8 mouse cellular contexts compared by ENCODE assay signal in genomic region chr4:133967138-133967865, GRCm38 (mm10). TPM values are rescaled to one million over a fixed set of nuclear protein-coding genes. Genes with fewer than 3 reads are reported as not detected.
A peak's percentile ranks its signal among the peaks of the same experiment; 100 is the strongest.
DNase-seq lines count a peak whose midpoint lies in the region; ATAC-seq and TF ChIP-seq lines count a peak whose summit lies in the region.

No protein-coding gene starts in this region.

- H3K4me3 ChIP-seq in cortical plate, adult 2 months (ENCODE audit: insufficient read depth, low read length): peak overlapping the region; percentile 59

- DNase-seq in adipocyte (ENCODE audit: low spot score): peak; percentile 96
- DNase-seq in gastrocnemius, adult 8-10 months (ENCODE audit: low spot score in 2 of 2): peak; percentile 97 to 99
- DNase-seq in induced T-regulatory cell, adult 2 months (ENCODE audit: low read depth): peak; percentile 98
- peak; percentile 91 to 97 for DNase-seq in left cerebral cortex, adult 8-10 months (ENCODE audit: low spot score in 2 of 2)
- peak; percentile 98 for DNase-seq in right cerebral cortex, adult 18-20 months
- DNase-seq in urinary bladder, adult 2 months (ENCODE audit: low spot score): peak; percentile 91

- peaks cover 2% of the 10 kb centered on the region; the same call in 1 of the 2 replicates for H3K4me1 ChIP-seq in cortical plate, adult 2 months (ENCODE audit: control insufficient read depth, insufficient read depth, low read length)

- peak; percentile 76 for ATAC-seq in megakaryocyte, adult 5-6 weeks (ENCODE audit: poor library complexity, severe bottlenecking)

- TF ChIP-seq CTCF in cortical plate, adult 2 months (IDR thresholded peaks at IDR 0.05; ENCODE audit: extremely low read depth, insufficient read depth, low read length): no peak

- H3K27ac ChIP-seq in cortical plate, adult 2 months (ENCODE audit: insufficient read depth, low read length): peak overlapping the region; percentile 97

- peak; percentile 72 for TF ChIP-seq POLR2A in cortical plate, adult 2 months (IDR thresholded peaks at IDR 0.05; ENCODE audit: extremely low read depth, insufficient read depth, low read length)

RNA-seq across cellular contexts. Expression of gene Hmgn2, which starts 1.1 kb away (rescaled TPM):
- polyA plus RNA-seq in cortical plate, adult 2 months (2012; rRNA removed): 158 TPM in 2 replicates
- 10 to 100 TPM; 28.5 to 36.6 (median 31.6) TPM for total RNA-seq in gastrocnemius, adult 8-10 months (2022)
- total RNA-seq in left cerebral cortex, adult 8-10 months (2022): 100 to 1,000 TPM; 115 to 129 (median 119) TPM
- total RNA-seq in megakaryocyte, adult 5-6 weeks (2015): 1,486 and 1,526 TPM in 2 replicates
- 700 and 725 TPM in 2 replicates for total RNA-seq in megakaryocyte, adult 5-6 weeks (2017)
- 131 and 148 TPM in 2 replicates for polyA plus RNA-seq in urinary bladder, adult 2 months (2012; rRNA removed)

RNA-seq across cellular contexts. Expression of gene Dhdds, which starts 33.4 kb away (rescaled TPM):
- polyA plus RNA-seq in cortical plate, adult 2 months (2012; rRNA removed): 66.2 and 68.2 TPM in 2 replicates
- 1 to 10 TPM; 8.0 to 9.1 (median 8.8) TPM for total RNA-seq in gastrocnemius, adult 8-10 months (2022)
- total RNA-seq in left cerebral cortex, adult 8-10 months (2022): 10 to 100 TPM; 63.6 to 73.6 (median 68.4) TPM
- 26.6 and 28.9 TPM in 2 replicates for total RNA-seq in megakaryocyte, adult 5-6 weeks (2015)
- total RNA-seq in megakaryocyte, adult 5-6 weeks (2017): 17.9 and 24.0 TPM in 2 replicates
- polyA plus RNA-seq in urinary bladder, adult 2 months (2012; rRNA removed): 35.0 and 35.6 TPM in 2 replicates

RNA-seq across cellular contexts. Expression of gene Lin28a, which starts 51.3 kb away (rescaled TPM):
- polyA plus RNA-seq in cortical plate, adult 2 months (2012; rRNA removed): not detected in 2 replicates
- under 1 TPM; 0.39 to 0.96 (median 0.60) TPM for total RNA-seq in gastrocnemius, adult 8-10 months (2022)
- not detected for total RNA-seq in left cerebral cortex, adult 8-10 months (2022)
- 4.8 TPM in 2 replicates for total RNA-seq in megakaryocyte, adult 5-6 weeks (2015)
- 30.8 and 36.5 TPM in 2 replicates for total RNA-seq in megakaryocyte, adult 5-6 weeks (2017)
- polyA plus RNA-seq in urinary bladder, adult 2 months (2012; rRNA removed): not detected in 2 replicates

Comparison
In these comparisons a context has a peak if more than half of its experiments do, and no peak if none do; other contexts are left out.
1. Peak in every context shown above with its lines: DNase-seq, ATAC-seq, H3K4me3 ChIP-seq and H3K27ac ChIP-seq.
2. RNA of gene Hmgn2, which starts 1.1 kb away (total RNA-seq): 700 to 1,526 TPM in megakaryocyte, adult 5-6 weeks; 115 to 129 TPM in left cerebral cortex, adult 8-10 months and 28.5 to 36.6 TPM in gastrocnemius, adult 8-10 months; every median in the first group is over 4 times any median in the second.